8 mouse cellular contexts compared by ENCODE assay signal in genomic region chr17:6559447-6560133, GRCm38 (mm10). TPM values are rescaled to one million over a fixed set of nuclear protein-coding genes. Genes with fewer than 3 reads are reported as not detected.
A peak's percentile ranks its signal among the peaks of the same experiment; 100 is the strongest.
DNase-seq lines count a peak whose midpoint lies in the region; ATAC-seq lines count a peak whose summit lies in the region.
"Not testable (repeated sequence)": the region's sequence is repeated elsewhere in the genome, so short reads cannot be mapped to it uniquely, and the experiment has no call there.

No protein-coding gene starts in this region.

- H3K4me1 ChIP-seq in forebrain, embryonic 14.5 days (ENCODE audit: control insufficient read depth, insufficient read depth, low read length); hindbrain, embryonic 12.5 days; intestine, embryonic 15.5 days (replicated peaks); limb, embryonic 13.5 days; midbrain, embryonic 16.5 days (ENCODE audit: control insufficient read depth, insufficient read depth, low read length): not testable (repeated sequence)

- not testable (repeated sequence) for H3K4me2 ChIP-seq in forebrain, embryonic 14.5 days (ENCODE audit: low read length); hindbrain, embryonic 12.5 days (replicated peaks); intestine, embryonic 15.5 days (replicated peaks); limb, embryonic 13.5 days (replicated peaks); midbrain, embryonic 16.5 days (ENCODE audit: low read length)

- not testable (repeated sequence) for H3K4me3 ChIP-seq in forebrain, embryonic 14.5 days (ENCODE audit: low read depth, low read length); hindbrain, embryonic 12.5 days; intestine, embryonic 15.5 days (replicated peaks); limb, embryonic 13.5 days; midbrain, embryonic 16.5 days (ENCODE audit: low read depth, low read length)

- not testable (repeated sequence) for H3K27ac ChIP-seq in forebrain, embryonic 14.5 days (ENCODE audit: low read depth, low read length); hindbrain, embryonic 12.5 days; intestine, embryonic 15.5 days; limb, embryonic 13.5 days; midbrain, embryonic 16.5 days (ENCODE audit: low read length)

- WGBS in forebrain, embryonic 14.5 days, result no CpG with 5 or more reads among the region's 4 CpGs
- no CpG with 5 or more reads among the region's 4 CpGs for WGBS in hindbrain, embryonic 12.5 days
- WGBS in intestine, embryonic 15.5 days, result no CpG with 5 or more reads among the region's 4 CpGs
- WGBS in limb, embryonic 13.5 days, result no CpG with 5 or more reads among the region's 4 CpGs
- no CpG with 5 or more reads among the region's 4 CpGs for WGBS in midbrain, embryonic 16.5 days

- ATAC-seq in common myeloid progenitor, adult 5-6 weeks (replicated peaks; ENCODE audit: low read depth, poor library complexity, severe bottlenecking), result peak; percentile 78
- ATAC-seq in forebrain, embryonic 14.5 days, result peak; percentile 47; the same call in 1 of the 2 replicates
- peak; percentile 63; the same call in 1 of the 2 replicates for ATAC-seq in hindbrain, embryonic 12.5 days (ENCODE audit: low FRiP score)
- peak; percentile 46; the same call in 1 of the 2 replicates for ATAC-seq in intestine, embryonic 15.5 days
- ATAC-seq in limb, embryonic 13.5 days (ENCODE audit: low FRiP score, low read depth), result 0 out of 2 replicates have a peak, but pooled peaks have one; percentile 22
- peak; percentile 80 for ATAC-seq in megakaryocyte, adult 5-6 weeks (ENCODE audit: poor library complexity, severe bottlenecking)
- ATAC-seq in midbrain, embryonic 16.5 days, result peak; percentile 67
- ATAC-seq in neutrophil, adult 5-6 weeks (ENCODE audit: extremely low read depth, insufficient number of reproducible peaks, low FRiP score, poor library complexity, severe bottlenecking), result peak; percentile 77

- H3K36me3 ChIP-seq in forebrain, embryonic 14.5 days (ENCODE audit: control insufficient read depth, insufficient read depth, low read length); hindbrain, embryonic 12.5 days; intestine, embryonic 15.5 days; limb, embryonic 13.5 days; midbrain, embryonic 16.5 days (ENCODE audit: control insufficient read depth, insufficient read depth, low read length): not testable (repeated sequence)

- not testable (repeated sequence) for H3K9me3 ChIP-seq in forebrain, embryonic 14.5 days (replicated peaks; ENCODE audit: control insufficient read depth, low read length); hindbrain, embryonic 12.5 days (replicated peaks); intestine, embryonic 15.5 days; limb, embryonic 13.5 days; midbrain, embryonic 16.5 days (replicated peaks; ENCODE audit: control insufficient read depth, low read length, poor library complexity, severe bottlenecking)

- DNase-seq in forebrain, embryonic 14.5 days (ENCODE audit: low spot score), result not testable (repeated sequence)

- H3K27me3 ChIP-seq in forebrain, embryonic 14.5 days (replicated peaks; ENCODE audit: control insufficient read depth, insufficient read depth, low read length); hindbrain, embryonic 12.5 days; intestine, embryonic 15.5 days (replicated peaks); limb, embryonic 13.5 days; midbrain, embryonic 16.5 days (ENCODE audit: control insufficient read depth, insufficient read depth, low read depth, low read length): not testable (repeated sequence)

- H3K9ac ChIP-seq in forebrain, embryonic 14.5 days (ENCODE audit: low read length); hindbrain, embryonic 12.5 days; intestine, embryonic 15.5 days; limb, embryonic 13.5 days; midbrain, embryonic 16.5 days (ENCODE audit: low read depth, low read length): not testable (repeated sequence)

RNA-seq across cellular contexts. Expression of gene Dynlt1c, which starts 41.9 kb away (rescaled TPM):
- total RNA-seq in common myeloid progenitor, adult 5-6 weeks (2017), result 2.6 and 5.9 TPM in 2 replicates
- polyA plus RNA-seq in forebrain, embryonic 14.5 days (2014; fragmentation: Nextera tagmentation; extraction: Ambion mirVana), result 35.5 and 43.0 TPM in 2 replicates
- polyA plus RNA-seq in hindbrain, embryonic 12.5 days (2016; fragmentation: Nextera tagmentation; extraction: Ambion mirVana), result 56.8 and 70.8 TPM in 2 replicates
- polyA plus RNA-seq in intestine, embryonic 15.5 days (2015; fragmentation: Nextera tagmentation; extraction: Ambion mirVana), result 30.2 and 38.1 TPM in 2 replicates
- 58.3 and 62.3 TPM in 2 replicates for polyA plus RNA-seq in limb, embryonic 13.5 days (2015; fragmentation: Nextera tagmentation; extraction: Ambion mirVana)
- 4.7 and 11.7 TPM in 2 replicates for total RNA-seq in megakaryocyte, adult 5-6 weeks (2015)
- total RNA-seq in megakaryocyte, adult 5-6 weeks (2017), result 5.7 and 10.4 TPM in 2 replicates
- polyA plus RNA-seq in midbrain, embryonic 16.5 days (2015; fragmentation: Nextera tagmentation; extraction: Ambion mirVana), result 61.5 and 73.2 TPM in 2 replicates
- total RNA-seq in neutrophil, adult 5-6 weeks (2017), result 68.3 and 93.6 TPM in 2 replicates

Comparison
In these comparisons a context has a peak if more than half of its experiments do, and no peak if none do; other contexts are left out.
1. ATAC-seq: peak in every context shown above with its lines; median percentile 80 in megakaryocyte, adult 5-6 weeks; 78 in common myeloid progenitor, adult 5-6 weeks; 77 in neutrophil, adult 5-6 weeks; 67 in midbrain, embryonic 16.5 days; 63 in hindbrain, embryonic 12.5 days; 47 in forebrain, embryonic 14.5 days; 46 in intestine, embryonic 15.5 days; 22 in limb, embryonic 13.5 days.